Comparison of ENCODE assay signal across 14 mouse cellular contexts in genomic region chr14:29562704-29563103, GRCm38 (mm10).
DNase-seq lines count a peak whose midpoint lies in the region; ATAC-seq lines count a peak whose summit lies in the region.
"Had no signal": no experiment of that assay in that cellular context is flagged by ENCODE, and none has a peak within 500 bp of the region (broad histone marks: within the 10 kb centered on the region; RNA-seq: fewer than 3 reads in every experiment).

No protein-coding gene starts in this region.

- no peak overlapping the region for H3K9ac ChIP-seq in kidney, embryonic 14.5 days (ENCODE audit: low read depth, low read length)
- no peak overlapping the region for H3K9ac ChIP-seq in forebrain, embryonic 12.5 days
- H3K9ac ChIP-seq: heart, embryonic 13.5 days; lung, embryonic 15.5 days had no signal

- H3K27me3 ChIP-seq in kidney, embryonic 14.5 days (ENCODE audit: control insufficient read depth, insufficient read depth, low read length) = no peaks in the 10 kb centered on the region
- no peaks in the 10 kb centered on the region for H3K27me3 ChIP-seq in forebrain, embryonic 12.5 days
- H3K27me3 ChIP-seq: heart, embryonic 13.5 days; lung, embryonic 15.5 days had no signal

- 5% methylated on average over 6 of the region's 6 CpGs for WGBS in kidney, embryonic 14.5 days
- 17% methylated on average over 6 of the region's 6 CpGs for WGBS in forebrain, embryonic 12.5 days

- no peak for DNase-seq in kidney, postnatal 36 days
- DNase-seq in Muller cell, postnatal 12 days (ENCODE audit: inconsistent ontology term) = peak; percentile 27
- DNase-seq in mesoderm, embryonic 11.5 days (ENCODE audit: low read depth, low spot score) = peak; percentile 19
- no peak for DNase-seq in thymus, postnatal 0 days (ENCODE audit: low spot score)
- no peak for DNase-seq in cerebellum, postnatal 36 days
- no peak for DNase-seq in adrenal gland, adult 8-10 months
- DNase-seq: cerebellum, adult 9-10 months; gastrocnemius, postnatal 10 days; thymus, adult 2 months had no signal

- H3K36me3 ChIP-seq in kidney, embryonic 14.5 days (ENCODE audit: control insufficient read depth, insufficient read depth, low read length) = no peaks in the 10 kb centered on the region
- no peaks in the 10 kb centered on the region for H3K36me3 ChIP-seq in forebrain, embryonic 12.5 days (replicated peaks)
- H3K36me3 ChIP-seq: heart, embryonic 13.5 days; lung, embryonic 15.5 days had no signal

- no peak overlapping the region for H3K4me3 ChIP-seq in kidney, embryonic 14.5 days (ENCODE audit: low read length)
- no peak overlapping the region for H3K4me3 ChIP-seq in forebrain, embryonic 12.5 days (replicated peaks)
- H3K4me3 ChIP-seq: heart, embryonic 13.5 days; lung, embryonic 15.5 days had no signal

- H3K4me1 ChIP-seq in kidney, embryonic 14.5 days (ENCODE audit: control insufficient read depth, insufficient read depth, low read length) = peaks cover 14% of the 10 kb centered on the region; the same call in 1 of the 2 replicates
- peaks cover 25% of the 10 kb centered on the region for H3K4me1 ChIP-seq in forebrain, embryonic 12.5 days
- H3K4me1 ChIP-seq: heart, embryonic 13.5 days; lung, embryonic 15.5 days had no signal

- peak; percentile 24; the same call in 1 of the 2 replicates for ATAC-seq in kidney, embryonic 14.5 days (ENCODE audit: low FRiP score, low TSS enrichment)
- ATAC-seq in forebrain, embryonic 12.5 days (ENCODE audit: low FRiP score) = peak; percentile 62; the same call in 1 of the 2 replicates
- ATAC-seq: activated CD4-positive, CD25-positive, alpha-beta regulatory T cell, adult 4 months had no signal

- H3K9me3 ChIP-seq in kidney, embryonic 14.5 days (ENCODE audit: control insufficient read depth, low read length) = no peaks in the 10 kb centered on the region
- no peaks in the 10 kb centered on the region for H3K9me3 ChIP-seq in forebrain, embryonic 12.5 days
- H3K9me3 ChIP-seq: heart, embryonic 13.5 days; lung, embryonic 15.5 days had no signal

- no peak overlapping the region for H3K4me2 ChIP-seq in kidney, embryonic 14.5 days (replicated peaks; ENCODE audit: low read depth, low read length)
- peak overlapping the region; percentile 10; the same call in 1 of the 2 replicates for H3K4me2 ChIP-seq in forebrain, embryonic 12.5 days
- H3K4me2 ChIP-seq: heart, embryonic 13.5 days; lung, embryonic 15.5 days had no signal

- no peak overlapping the region; the same call in 1 of the 2 replicates for H3K27ac ChIP-seq in kidney, embryonic 14.5 days (ENCODE audit: low read depth, low read length)
- peak overlapping the region; percentile 63 for H3K27ac ChIP-seq in forebrain, embryonic 12.5 days
- H3K27ac ChIP-seq: heart, embryonic 13.5 days; lung, embryonic 15.5 days had no signal

Comparison
In these comparisons a context has a peak if more than half of its experiments do, and no peak if none do; other contexts are left out.
1. DNase-seq: peak in Muller cell, postnatal 12 days (single experiment) and mesoderm, embryonic 11.5 days (single experiment); none in kidney, postnatal 36 days (0 of 2), thymus, postnatal 0 days (single experiment), cerebellum, postnatal 36 days (0 of 2) and adrenal gland, adult 8-10 months (single experiment).